Mouse (Mus musculus) kidney, postnatal 36 days (tissue): ENCODE results near the gene Ccser1.

ENCODE experiments used
- DNase-seq, 2 experiments: peaks; one replicate each; pipeline ENCODE4 v3.0.0; 2021 to 2022; ENCODE audit warnings: mixed read lengths in 2 of 2

Ccser1 gene

DNA sequence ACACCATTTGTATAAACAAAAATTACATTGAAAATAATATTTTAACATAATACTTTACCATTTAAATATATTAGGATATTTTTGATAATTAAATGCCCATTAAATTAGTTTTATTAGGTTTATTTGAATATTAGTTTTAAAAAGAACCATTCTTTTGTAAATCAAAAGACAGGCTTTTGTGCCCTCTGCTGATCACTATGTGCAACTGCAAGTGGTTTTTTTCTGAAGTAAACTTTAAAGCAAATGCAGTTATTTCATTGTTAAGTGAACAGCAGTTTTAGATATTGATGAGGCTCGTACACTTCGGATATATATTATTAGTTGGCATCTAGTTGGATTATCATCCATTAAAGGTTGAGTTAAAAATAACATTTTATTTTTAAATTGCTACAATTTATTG lies 121.5 kb downstream of the Ccser1 start:
- peak in 1 of 2 experiments; percentile 38 for DNase-seq

DNA sequence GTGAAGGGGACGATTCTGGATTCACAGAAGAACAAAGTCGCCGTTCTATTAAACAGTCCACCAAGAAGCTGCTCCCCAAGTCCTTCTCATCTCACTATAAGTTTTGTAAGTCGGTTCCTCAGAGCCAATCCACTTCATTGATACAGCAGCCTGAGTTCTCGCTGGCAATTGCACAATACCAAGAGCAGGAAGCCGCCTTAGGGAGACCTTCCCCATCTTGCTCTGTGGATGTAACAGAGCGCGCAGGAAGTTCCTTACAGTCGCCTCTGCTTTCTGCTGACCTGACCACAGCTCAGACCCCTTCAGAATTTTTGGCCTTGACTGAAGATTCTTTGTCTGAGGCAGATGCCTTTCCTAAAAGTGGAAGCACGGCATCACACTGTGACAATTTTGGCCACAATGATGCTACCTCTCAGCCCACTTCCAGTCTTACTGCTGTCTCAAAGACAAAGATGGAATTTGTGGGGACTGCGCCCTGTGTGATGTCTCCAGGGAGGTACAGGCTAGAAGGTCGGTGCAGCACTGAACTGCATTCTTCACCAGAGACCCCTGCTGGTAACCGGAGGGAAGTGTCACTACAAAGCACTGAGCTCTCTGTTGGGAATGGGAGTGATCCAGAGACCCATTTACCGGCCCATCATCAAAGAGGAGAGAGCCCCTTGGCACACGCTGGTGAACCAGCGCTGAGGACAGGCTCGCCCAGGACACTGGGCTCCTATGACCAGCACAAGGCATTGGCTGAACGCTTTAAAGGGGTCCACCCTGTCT lies 131.4 kb downstream of the Ccser1 start:
- no peak for DNase-seq

DNA sequence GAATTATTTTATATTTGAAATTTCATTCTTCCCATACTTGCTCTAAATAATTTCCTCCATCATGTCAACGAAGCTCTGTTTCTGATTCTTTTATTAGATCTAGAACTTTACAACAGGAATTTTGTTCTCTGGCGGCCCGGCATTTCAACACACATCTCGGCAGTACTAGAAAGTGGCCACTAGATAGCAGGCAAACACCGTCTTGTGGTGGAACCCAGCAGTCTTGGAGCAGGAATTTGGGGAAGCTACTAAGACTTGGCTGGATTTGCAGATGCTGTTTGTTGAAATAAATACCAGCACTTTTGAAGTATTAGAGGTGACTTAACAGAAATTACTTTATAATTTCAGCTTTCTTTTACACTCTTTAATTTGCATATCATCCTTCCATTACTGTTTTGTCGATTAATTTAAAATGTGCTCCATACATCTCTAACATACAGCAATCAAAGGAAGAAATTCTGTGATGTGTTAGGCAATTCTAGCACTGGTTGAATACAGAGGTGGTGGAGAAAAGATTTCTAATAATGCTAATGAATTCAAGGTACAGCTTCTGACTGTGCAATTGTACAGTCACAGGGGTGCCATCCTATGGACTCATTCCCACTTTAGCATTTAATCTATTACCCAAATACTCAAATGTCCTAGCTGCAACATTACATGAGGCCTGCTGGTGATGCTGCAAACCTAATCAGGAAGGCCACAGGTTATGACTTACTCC lies 135.9 kb downstream of the Ccser1 start:
- DNase-seq: peak; percentile 13 to 60

DNA sequence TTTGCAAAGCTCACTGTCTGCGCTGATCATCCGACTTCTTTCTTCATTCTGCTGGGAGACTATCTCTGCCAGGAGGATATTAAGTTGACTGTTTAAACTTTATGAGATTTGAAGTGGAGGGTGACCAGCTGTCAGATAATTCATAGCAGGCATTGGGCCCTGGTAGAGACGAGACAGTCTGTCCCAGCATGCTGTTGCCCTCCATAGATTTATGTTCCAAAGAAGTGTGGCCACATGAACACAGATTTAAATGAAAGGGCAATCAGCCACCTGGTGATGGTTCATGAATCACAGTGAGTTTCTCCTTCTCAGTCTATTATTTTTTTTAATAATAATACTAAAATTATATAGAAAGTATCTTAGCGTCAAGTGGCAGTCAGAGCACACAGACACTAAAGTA lies 140.7 kb downstream of the Ccser1 start:
- DNase-seq: no peak

- DNase-seq: no peak
Measured at GRCm38 (mm10) chr6:61322328-61322727, 142.2 kb downstream of the Ccser1 start.

DNA sequence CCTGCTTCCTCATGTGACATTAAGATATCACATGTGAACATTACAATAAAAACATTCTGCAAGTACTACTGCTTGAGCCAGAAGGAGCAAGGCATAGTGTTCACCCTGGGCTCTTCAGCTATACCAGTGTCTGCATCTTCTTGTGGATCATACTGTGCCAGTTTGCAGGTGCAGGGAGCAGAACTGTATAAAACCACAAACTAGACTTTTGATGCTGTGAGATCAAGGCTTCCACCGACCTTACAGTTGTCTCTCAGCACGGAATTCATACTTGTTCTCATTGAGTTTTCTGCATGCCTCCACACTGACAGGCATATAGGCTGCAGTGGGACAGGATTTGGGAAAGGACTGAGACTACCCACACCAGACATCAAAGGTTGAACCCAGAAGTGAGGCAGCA lies 146.0 kb downstream of the Ccser1 start:
- DNase-seq: no peak

DNA sequence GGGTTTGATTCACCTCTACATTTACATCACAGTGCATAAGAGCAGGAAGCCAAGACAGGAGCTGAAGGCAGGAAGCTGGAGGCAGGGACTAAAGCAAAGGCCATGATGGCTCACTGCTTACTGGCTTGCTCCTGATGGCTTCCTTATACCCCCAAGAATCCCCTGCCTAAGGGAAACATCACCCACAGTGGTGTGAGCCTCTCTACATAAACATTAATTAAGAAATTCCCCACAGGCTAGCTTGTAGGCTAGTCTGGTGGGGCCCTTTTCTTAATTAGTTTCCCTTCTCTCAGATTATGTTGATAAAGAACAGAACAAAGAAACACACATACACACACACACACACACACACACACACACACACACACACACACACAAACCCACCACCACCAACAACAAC lies 148.9 kb downstream of the Ccser1 start:
- DNase-seq: no peak

- DNase-seq: no peak
Measured at GRCm38 (mm10) chr6:61329593-61330540, 149.7 kb downstream of the Ccser1 start.

DNA sequence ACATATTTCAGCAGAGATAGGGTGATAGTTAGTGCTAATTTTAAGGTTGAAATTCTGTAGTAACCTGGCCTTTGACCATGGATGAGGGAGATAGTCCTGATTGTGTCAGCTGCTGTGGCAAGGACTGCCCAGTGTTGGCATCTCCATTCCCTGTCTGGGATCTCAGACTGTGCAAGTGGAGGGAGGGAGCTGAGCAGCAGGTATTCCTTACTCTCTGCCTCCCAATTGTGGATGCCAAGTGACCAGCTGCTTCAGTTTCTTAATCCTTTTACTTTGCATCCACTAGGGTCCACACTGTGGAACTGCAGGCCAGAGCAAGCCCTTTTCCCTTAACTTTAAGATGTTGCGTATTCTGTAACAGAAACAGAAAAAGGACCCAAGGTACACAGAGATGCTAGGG lies 154.3 kb downstream of the Ccser1 start:
- DNase-seq: no peak

GRCm38 (mm10) chr6:61347045-61347838 lies 167.1 kb downstream of the Ccser1 start:
- peak in 1 of 2 experiments; percentile 17 for DNase-seq

DNA sequence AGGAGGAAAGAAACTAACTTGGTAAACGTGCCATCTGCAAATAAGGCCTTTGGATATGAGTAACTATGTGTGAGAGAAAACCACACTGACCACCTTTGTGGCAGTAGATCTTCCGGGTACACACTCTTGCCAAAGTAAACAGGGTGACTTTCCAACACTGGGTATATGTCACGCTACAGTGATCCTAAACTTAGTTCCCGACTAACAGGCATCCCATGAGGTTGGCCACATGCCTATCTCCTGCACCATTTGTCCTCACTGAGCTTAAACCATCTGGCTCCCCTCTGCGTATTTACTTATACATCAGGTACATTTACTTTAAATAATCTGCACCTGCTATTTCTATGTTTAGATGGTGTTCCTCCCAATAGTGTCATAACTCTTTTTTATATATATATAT lies 183.6 kb downstream of the Ccser1 start:
- DNase-seq: peak in 1 of 2 experiments; percentile 4

DNA sequence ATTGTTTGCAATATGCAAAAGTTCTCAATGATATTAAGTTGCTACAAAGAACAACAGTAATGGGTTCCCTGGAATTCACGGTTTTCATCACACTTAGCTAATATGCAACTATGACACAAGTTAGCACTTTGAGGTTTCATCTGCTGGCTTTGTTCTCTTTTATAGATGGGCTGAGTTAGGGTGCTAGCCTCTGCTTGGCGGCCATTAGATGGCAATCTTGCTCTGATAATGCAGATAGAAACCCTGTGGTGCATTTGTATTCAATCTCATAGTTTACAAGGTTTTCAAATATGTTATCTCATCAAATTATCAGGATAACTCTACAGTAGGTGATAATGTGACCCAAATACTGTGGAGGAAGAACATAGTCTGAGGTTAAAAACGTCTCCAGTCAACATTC lies 202.4 kb downstream of the Ccser1 start:
- peak; percentile 2 to 4 for DNase-seq

GRCm38 (mm10) chr6:61382991-61383390 lies 202.9 kb downstream of the Ccser1 start:
- DNase-seq: no peak

- DNase-seq: no peak
Measured at GRCm38 (mm10) chr6:61387046-61387445, 206.9 kb downstream of the Ccser1 start.

- no peak for DNase-seq
Measured at GRCm38 (mm10) chr6:61427490-61427889, 247.4 kb downstream of the Ccser1 start.

DNA sequence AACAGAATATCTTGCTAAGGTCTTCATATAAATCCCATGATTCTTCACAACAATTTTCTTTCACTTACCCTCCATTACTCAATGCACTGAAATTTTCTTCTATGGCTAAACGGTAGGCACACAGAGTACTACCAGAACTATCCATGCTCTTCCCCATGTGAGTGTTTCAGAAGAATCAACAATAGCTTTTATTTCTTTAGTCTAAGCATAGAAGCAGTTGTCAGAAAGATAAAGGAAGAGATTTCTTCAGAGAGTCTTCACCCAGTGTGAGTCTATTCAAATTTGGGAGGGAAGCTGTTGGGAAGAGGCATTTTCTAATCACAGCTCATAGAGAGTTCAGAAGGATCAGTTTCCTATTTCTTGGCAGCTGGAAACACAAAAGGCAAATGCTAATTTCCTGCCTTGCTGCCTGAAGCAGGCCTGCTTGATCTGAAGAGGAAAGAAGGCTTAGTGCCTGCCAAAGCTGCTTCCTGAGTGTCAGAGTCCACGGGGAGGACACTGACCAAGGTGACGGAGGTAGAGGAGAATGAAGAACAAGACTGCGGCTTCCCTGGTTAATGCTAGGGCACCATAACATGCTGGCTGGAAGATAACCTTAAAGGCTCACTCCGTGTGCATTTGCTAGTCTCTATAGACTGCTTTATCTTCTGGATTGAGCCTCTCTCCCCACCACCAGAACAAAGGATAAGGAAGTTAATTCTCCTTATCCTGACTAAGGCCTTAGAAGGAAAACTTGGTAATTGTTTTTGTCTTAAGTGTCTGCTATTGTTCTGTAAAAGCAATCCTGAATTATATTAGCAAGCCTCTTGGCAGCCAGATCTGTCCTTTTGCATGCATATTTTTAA lies 251.0 kb downstream of the Ccser1 start:
- peak; percentile 39 to 55 for DNase-seq

DNA sequence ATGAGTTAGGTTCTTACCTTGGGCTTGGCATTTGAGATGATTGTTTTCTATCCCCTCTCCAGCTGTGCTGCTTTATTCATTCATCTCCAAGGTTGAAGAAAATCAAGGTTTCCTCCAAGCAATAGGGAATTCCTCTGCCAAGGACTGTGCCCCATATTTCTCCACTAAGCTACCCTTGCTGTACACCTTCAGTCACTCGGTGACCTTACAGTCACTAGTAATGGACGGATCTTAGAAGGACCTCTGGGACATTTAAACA lies 251.5 kb downstream of the Ccser1 start:
- no peak for DNase-seq

DNA sequence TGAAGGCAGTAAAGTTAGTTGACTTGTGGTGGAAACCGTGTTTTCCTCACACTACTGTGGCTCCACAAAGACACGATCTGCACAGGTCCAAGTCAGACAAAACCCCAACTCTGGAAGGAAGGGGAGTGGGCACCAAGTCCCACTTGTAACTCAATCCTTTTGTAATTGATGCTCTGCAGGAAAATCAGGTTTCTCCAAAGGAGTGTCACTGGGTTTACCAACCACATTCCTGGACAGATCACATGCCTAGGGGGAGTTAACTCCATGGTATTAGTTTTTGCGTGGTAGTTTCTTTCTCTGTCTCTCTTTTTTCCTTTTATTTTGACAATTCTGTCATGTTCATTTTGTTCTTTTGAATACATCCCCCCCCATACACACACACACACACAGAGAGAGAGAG lies 252.0 kb downstream of the Ccser1 start:
- no peak for DNase-seq

DNA sequence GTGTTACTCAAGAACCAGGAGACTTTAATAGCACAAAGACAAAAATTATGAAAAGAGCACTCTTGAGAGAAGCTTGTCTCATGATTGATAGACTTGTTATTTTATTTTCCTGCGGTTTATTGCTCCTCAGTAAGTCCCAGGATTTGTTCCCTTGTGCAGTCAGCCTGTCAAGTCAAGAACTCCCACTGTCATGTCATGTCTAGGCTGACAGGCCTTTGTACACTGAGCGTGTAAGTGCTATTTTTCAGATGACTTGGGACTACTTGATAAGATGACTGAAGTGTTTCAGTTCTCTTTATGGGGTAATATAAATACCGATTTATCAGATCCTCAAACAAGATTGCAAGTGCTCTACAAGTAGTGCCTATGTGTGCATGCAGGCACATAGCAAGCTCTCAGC lies 252.6 kb downstream of the Ccser1 start:
- no peak for DNase-seq

GRCm38 (mm10) chr6:61438165-61438564 lies 258.0 kb downstream of the Ccser1 start:
- DNase-seq: no peak

- DNase-seq: no peak
Measured at GRCm38 (mm10) chr6:61471371-61472152, 291.4 kb downstream of the Ccser1 start.
